Mouse (Mus musculus) intestine, embryonic 15.5 days (tissue): ENCODE results near the gene Naa38. TPM values are rescaled to one million over a fixed set of nuclear protein-coding genes. Genes with fewer than 3 reads are reported as not detected.
"Not testable (repeated sequence)": the region's sequence is repeated elsewhere in the genome, so short reads cannot be mapped to it uniquely, and the experiment has no call there.

ENCODE experiments used
- ATAC-seq: fragments of 200-750 bp; cut with Nextera tagmentation; 2 replicates; pipeline ENCODE4 v1.8.0; 2017; ENCODE audit warnings: moderate TSS enrichment, moderate library complexity
- H3K27ac ChIP-seq: fragments of 300-500 bp; sonication (generic); 2 replicates; pipeline ENCODE4 v1.5.1; 2015; ENCODE audit warnings: mild to moderate bottlenecking, inconsistent platforms
- H3K27me3 ChIP-seq: fragments of 300-500 bp; sonication (generic); replicated peaks from 2 replicates; pipeline ENCODE4 v1.6.1; 2015; ENCODE audit warnings: inconsistent platforms
- H3K36me3 ChIP-seq: fragments of 300-500 bp; sonication (generic); 2 replicates; pipeline ENCODE4 v1.6.1; 2015; ENCODE audit warnings: inconsistent platforms
- H3K4me1 ChIP-seq: fragments of 300-500 bp; sonication (generic); replicated peaks from 2 replicates; pipeline ENCODE4 v1.6.1; 2015; ENCODE audit warnings: inconsistent platforms
- H3K4me2 ChIP-seq: fragments of 300-500 bp; sonication (generic); replicated peaks from 2 replicates; pipeline ENCODE4 v1.6.1; 2015; ENCODE audit warnings: mild to moderate bottlenecking, inconsistent platforms
- H3K4me3 ChIP-seq: fragments of 300-500 bp; sonication (generic); replicated peaks from 2 replicates; pipeline ENCODE4 v1.5.1; 2015; ENCODE audit warnings: inconsistent platforms
- H3K9ac ChIP-seq: fragments of 300-500 bp; sonication (generic); 2 replicates; pipeline ENCODE4 v1.6.1; 2015; ENCODE audit warnings: inconsistent platforms
- H3K9me3 ChIP-seq: fragments of 300-500 bp; sonication (generic); 2 replicates; pipeline ENCODE4 v1.6.1; 2016; ENCODE audit warnings: inconsistent platforms
- WGBS: fragments of 180-500 bp; shearing (Covaris S2); methylation state at CpG from one replicate; pipeline ENCODE4 v1.1.7; 2015; 5-methylcytosine and 5-hydroxymethylcytosine counted together
- polyA plus RNA-seq: library from polyadenylated mRNA; unstranded; fragments of >200 nt; fragmentation: Nextera tagmentation; extraction: Ambion mirVana; gene quantifications from 2 replicates; pipeline ENCODE4 v1.2.1, GENCODE M21; 2015

Naa38 gene
- polyA plus RNA-seq, result 154 and 182 TPM in 2 replicates

- Histone ChIP-seq H3K4me2 (peak within 1 kb of the TSS; percentile 69), H3K27ac (peak within 1 kb of the TSS; percentile 98), H3K9ac (peak within 1 kb of the TSS; percentile 93), H3K4me3 (peak within 1 kb of the TSS; percentile 71), H3K4me1 (peaks cover 33% of the 10 kb centered on the region)
- WGBS, result under 1% methylated on average over 23 of the region's 24 CpGs
- peak; percentile 83 for ATAC-seq
- H3K9me3 ChIP-seq, H3K36me3 ChIP-seq, H3K27me3 ChIP-seq: not testable (repeated sequence)
Measured at GRCm38 (mm10) chr11:69395235-69395633, at the start of gene Naa38, which contains the start of gene Cyb5d1. Gene Naa38 (plus strand): TSS chr11:69395487. Gene Cyb5d1 (minus strand): TSS chr11:69395631.

- Histone ChIP-seq H3K27me3 (no peaks in the 10 kb centered on the region), H3K4me2 (no peak overlapping the region), H3K27ac (no peak overlapping the region), H3K36me3 (peaks cover 66% of the 10 kb centered on the region), H3K9ac (no peak overlapping the region), H3K9me3 (no peaks in the 10 kb centered on the region), H3K4me1 (0 out of 2 replicates have a peak, but pooled peaks cover 1% of the 10 kb centered on the region), H3K4me3 (no peak overlapping the region)
- no peak for ATAC-seq
- 89% methylated on average over 26 of the region's 26 CpGs for WGBS
Measured at GRCm38 (mm10) chr11:69346441-69346840, 48.8 kb upstream of the Naa38 start.

GRCm38 (mm10) chr11:69356544-69356943, 38.7 kb upstream of the Naa38 start:
- ATAC-seq, result no peak
- H3K27ac ChIP-seq, result no peak overlapping the region
- no peaks in the 10 kb centered on the region for H3K27me3 ChIP-seq
- H3K4me1 ChIP-seq, result no peaks in the 10 kb centered on the region
- H3K4me2 ChIP-seq, result no peak overlapping the region
- H3K9ac ChIP-seq, result no peak overlapping the region
- 89% methylated on average over 5 of the region's 5 CpGs for WGBS
- no peaks in the 10 kb centered on the region for H3K9me3 ChIP-seq
- peaks cover 75% of the 10 kb centered on the region for H3K36me3 ChIP-seq
- no peak overlapping the region for H3K4me3 ChIP-seq

- H3K4me2 ChIP-seq, result no peak overlapping the region
- no peak overlapping the region for H3K9ac ChIP-seq
- no peaks in the 10 kb centered on the region for H3K27me3 ChIP-seq
- H3K27ac ChIP-seq, result no peak overlapping the region
- peaks cover 68% of the 10 kb centered on the region for H3K36me3 ChIP-seq
- ATAC-seq, result 0 out of 2 replicates have a peak, but pooled peaks have one; percentile 36
- H3K9me3 ChIP-seq, result no peaks in the 10 kb centered on the region
- 83% methylated on average over 12 of the region's 12 CpGs for WGBS
- no peak overlapping the region for H3K4me3 ChIP-seq
- no peaks in the 10 kb centered on the region for H3K4me1 ChIP-seq
Measured at GRCm38 (mm10) chr11:69357690-69358089, 37.6 kb upstream of the Naa38 start.

- ATAC-seq, result no peak
- no peak overlapping the region for H3K9ac ChIP-seq
Measured at GRCm38 (mm10) chr11:69362021-69362420, 33.3 kb upstream of the Naa38 start.

GRCm38 (mm10) chr11:69362479-69362878, 32.8 kb upstream of the Naa38 start:
- Histone ChIP-seq H3K27me3 (no peaks in the 10 kb centered on the region), H3K4me3 (no peak overlapping the region), H3K4me2 (no peak overlapping the region), H3K27ac (no peak overlapping the region), H3K4me1 (peaks cover 27% of the 10 kb centered on the region), H3K9ac (no peak overlapping the region), H3K9me3 (no peaks in the 10 kb centered on the region), H3K36me3 (peaks cover 42% of the 10 kb centered on the region)
- ATAC-seq, result no peak
- WGBS, result 83% methylated on average over 2 of the region's 2 CpGs

More at GRCm38 (mm10) chr11:69362021-69362420, 33.3 kb upstream of the Naa38 start:
- WGBS, result 73% methylated on average over 7 of the region's 7 CpGs
- H3K36me3 ChIP-seq, result peaks cover 46% of the 10 kb centered on the region
- H3K4me1 ChIP-seq, result peaks cover 27% of the 10 kb centered on the region
- no peaks in the 10 kb centered on the region for H3K9me3 ChIP-seq
- H3K4me3 ChIP-seq, result no peak overlapping the region
- no peak overlapping the region for H3K4me2 ChIP-seq
- no peak overlapping the region for H3K27ac ChIP-seq
- no peaks in the 10 kb centered on the region for H3K27me3 ChIP-seq

- peak overlapping the region; percentile 14; the same call in 1 of the 2 replicates for H3K4me3 ChIP-seq
- H3K9me3 ChIP-seq, result no peaks in the 10 kb centered on the region
- 0 out of 2 replicates have a peak overlapping the region, but pooled peaks have one; percentile 58 for H3K9ac ChIP-seq
- no peak for ATAC-seq
- H3K27ac ChIP-seq, result peak overlapping the region; percentile 97
- H3K36me3 ChIP-seq, result peaks cover 26% of the 10 kb centered on the region
- 37% methylated on average over 8 of the region's 8 CpGs for WGBS
- no peaks in the 10 kb centered on the region for H3K27me3 ChIP-seq
- H3K4me2 ChIP-seq, result peak overlapping the region; percentile 91
- peaks cover 32% of the 10 kb centered on the region for H3K4me1 ChIP-seq
Measured at GRCm38 (mm10) chr11:69364376-69364775, 30.9 kb upstream of the Naa38 start.

GRCm38 (mm10) chr11:69364910-69365309, 30.4 kb upstream of the Naa38 start:
- Histone ChIP-seq H3K4me1 (peaks cover 32% of the 10 kb centered on the region), H3K9me3 (no peaks in the 10 kb centered on the region), H3K4me3 (peak overlapping the region; percentile 14), H3K9ac (peak overlapping the region; percentile 58), H3K27me3 (no peaks in the 10 kb centered on the region), H3K27ac (peak overlapping the region; percentile 97), H3K36me3 (peaks cover 21% of the 10 kb centered on the region), H3K4me2 (peak overlapping the region; percentile 91)
- WGBS, result 1% methylated on average over 6 of the region's 6 CpGs
- ATAC-seq, result peak; percentile 34

GRCm38 (mm10) chr11:69365722-69366121, 29.6 kb upstream of the Naa38 start:
- no peaks in the 10 kb centered on the region for H3K27me3 ChIP-seq
- H3K9me3 ChIP-seq, result no peaks in the 10 kb centered on the region
- WGBS, result 13% methylated on average over 6 of the region's 6 CpGs
- peak overlapping the region; percentile 91 for H3K4me2 ChIP-seq
- peaks cover 13% of the 10 kb centered on the region for H3K36me3 ChIP-seq
- H3K9ac ChIP-seq, result peak overlapping the region; percentile 58
- H3K4me1 ChIP-seq, result peaks cover 34% of the 10 kb centered on the region
- peak overlapping the region; percentile 37 for H3K4me3 ChIP-seq
- ATAC-seq, result peak; percentile 18
- H3K27ac ChIP-seq, result peak overlapping the region; percentile 97

- Histone ChIP-seq H3K4me2 (peak overlapping the region; percentile 91), H3K9ac (peak overlapping the region; percentile 58), H3K27me3 (no peaks in the 10 kb centered on the region), H3K4me1 (peaks cover 39% of the 10 kb centered on the region), H3K4me3 (peak overlapping the region; percentile 87), H3K36me3 (peaks cover 7% of the 10 kb centered on the region; the same call in 1 of the 2 replicates), H3K27ac (peak overlapping the region; percentile 99), H3K9me3 (no peaks in the 10 kb centered on the region)
- ATAC-seq, result peak; percentile 87
- WGBS, result 0% methylated on average over 26 of the region's 26 CpGs
Measured at GRCm38 (mm10) chr11:69366157-69366854, 29.0 kb upstream of the Naa38 start.

- Histone ChIP-seq H3K27me3 (no peaks in the 10 kb centered on the region), H3K36me3 (peaks cover 7% of the 10 kb centered on the region; the same call in 1 of the 2 replicates), H3K9me3 (no peaks in the 10 kb centered on the region), H3K27ac (peak overlapping the region; percentile 99), H3K4me2 (peak overlapping the region; percentile 91), H3K4me3 (peak overlapping the region; percentile 87), H3K4me1 (peaks cover 47% of the 10 kb centered on the region), H3K9ac (peak overlapping the region; percentile 100)
- no peak for ATAC-seq
- WGBS, result 0% methylated on average over 22 of the region's 22 CpGs
Measured at GRCm38 (mm10) chr11:69366855-69367615, 28.3 kb upstream of the Naa38 start.
